Mouse (Mus musculus) liver, embryonic 14 days (tissue): ENCODE measurements around the gene Hs1bp3. TPM values are rescaled to one million over a fixed set of nuclear protein-coding genes. Genes with fewer than 3 reads are reported as not detected.

Source experiments
- polyA plus RNA-seq: library from polyadenylated mRNA; depleted of rRNA; stranded (reverse); fragments of >200 nt; gene quantifications from 2 replicates; pipeline ENCODE4 v1.2.3, GENCODE M21; 2012; rRNA removed

Hs1bp3 gene
- polyA plus RNA-seq: 2.3 TPM in 2 replicates

DNA sequence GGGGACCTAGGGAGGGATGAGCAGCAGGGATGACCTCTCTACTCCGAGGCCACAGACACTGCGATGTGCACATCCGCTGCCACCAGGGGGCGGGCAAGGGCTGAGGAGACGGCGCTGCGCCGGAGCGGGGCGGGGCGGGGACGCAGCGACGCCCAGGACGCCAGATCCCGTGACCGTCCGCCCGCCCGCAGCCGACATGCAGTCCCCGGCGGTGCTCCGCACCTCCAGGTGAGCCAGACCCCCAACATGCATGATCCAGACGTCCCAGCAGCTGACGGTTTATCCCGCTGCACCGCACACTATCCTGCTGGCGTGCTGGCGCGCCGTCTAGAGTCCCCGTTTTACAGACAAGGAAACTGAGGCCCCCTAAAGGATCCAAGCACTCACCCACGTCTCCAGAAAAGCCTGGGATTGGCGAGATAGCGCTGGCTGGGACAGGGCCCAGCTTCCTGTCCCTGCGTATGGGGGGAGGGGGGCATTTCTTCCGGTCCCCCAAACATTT, at the start of gene Hs1bp3:
TSS of gene Hs1bp3 (plus strand) at position 163 of the 502 bp plus-strand sequence.

DNA sequence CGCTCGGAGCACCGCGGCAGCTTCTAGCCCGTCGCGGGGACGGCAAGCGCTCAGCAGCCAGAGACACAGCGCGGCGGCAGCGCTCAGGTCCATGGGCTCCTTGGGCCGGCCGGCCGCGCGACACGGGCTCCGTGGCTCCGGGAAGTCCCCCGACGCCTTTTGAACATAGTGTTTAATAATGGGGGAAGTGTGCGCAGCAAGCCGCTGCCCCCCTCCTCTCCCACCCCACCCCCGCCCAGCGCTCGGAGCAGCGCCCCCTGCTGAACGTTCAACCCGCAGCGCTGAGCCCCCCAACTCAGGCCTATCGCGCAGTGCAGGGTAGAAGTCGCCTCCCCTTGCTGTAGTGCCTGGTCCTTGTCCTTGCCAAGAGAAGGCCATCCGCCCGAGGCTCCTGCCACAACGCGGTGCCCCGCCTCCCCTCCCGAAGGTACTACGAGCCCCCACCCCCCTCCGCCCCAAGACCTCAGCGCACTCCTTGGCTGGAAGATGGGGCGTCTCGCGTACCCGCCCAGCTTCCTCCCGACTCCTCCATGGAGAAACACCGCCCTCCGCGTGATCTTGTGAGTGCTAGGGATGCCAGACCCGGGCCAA, 11.3 kb upstream of the Hs1bp3 start, which contains the start of gene Gdf7:
TSS of gene Gdf7 (minus strand) at position 114 of the 591 bp plus-strand sequence.

Other genes starting within 250 kb of the Hs1bp3 start
- gene Ldah, start 105.3 kb upstream of the Hs1bp3 start, polyA plus RNA-seq: 11.5 and 15.3 TPM in 2 replicates
- not detected in 2 replicates for gene Gdf7, start 11.5 kb upstream of the Hs1bp3 start, polyA plus RNA-seq
- gene Rhob, start 186.6 kb downstream of the Hs1bp3 start, polyA plus RNA-seq: 13.5 and 13.9 TPM in 2 replicates